Mouse (Mus musculus) embryonic facial prominence, embryonic 14.5 days (tissue): ENCODE data around the gene Gm45233. TPM values are rescaled to one million over a fixed set of nuclear protein-coding genes. Genes with fewer than 3 reads are reported as not detected.

Experiments
- ATAC-seq: fragments of 200-750 bp; cut with Nextera tagmentation; 2 replicates; pipeline ENCODE4 v1.8.0; 2017; ENCODE audit warnings: low read depth, moderate number of reproducible peaks, moderate TSS enrichment
- DNase-seq: peaks from one replicate; pipeline ENCODE4 v3.0.0-alpha.2; 2015; ENCODE audit warnings: low spot score
- H3K27ac ChIP-seq: fragments of 300-500 bp; sonication (generic); replicated peaks from 2 replicates; pipeline ENCODE4 v1.5.1; 2014; ENCODE audit warnings: low read depth, mild to moderate bottlenecking, low read length, moderate library complexity
- H3K27me3 ChIP-seq: fragments of 300-500 bp; sonication (generic); replicated peaks from 2 replicates; pipeline ENCODE4 v1.6.1; 2014; ENCODE audit warnings: low read length; ENCODE audit not compliant: control insufficient read depth, insufficient read depth
- H3K36me3 ChIP-seq: fragments of 300-500 bp; sonication (generic); 2 replicates; pipeline ENCODE4 v1.6.1; 2014; ENCODE audit warnings: low read length, mixed read lengths; ENCODE audit not compliant: control insufficient read depth, insufficient read depth
- H3K4me1 ChIP-seq: fragments of 300-500 bp; sonication (generic); 2 replicates; pipeline ENCODE4 v1.6.1; 2014; ENCODE audit warnings: antibody characterized with exemption, low read length; ENCODE audit not compliant: control insufficient read depth, insufficient read depth
- H3K4me2 ChIP-seq: fragments of 300-500 bp; sonication (generic); 2 replicates; pipeline ENCODE4 v1.6.1; 2014; ENCODE audit warnings: low read depth, mild to moderate bottlenecking, low read length, moderate library complexity, mixed read lengths
- H3K4me3 ChIP-seq: fragments of 300-500 bp; sonication (generic); 2 replicates; pipeline ENCODE4 v1.5.1; 2014; ENCODE audit warnings: low read depth, mild to moderate bottlenecking, low read length
- H3K9ac ChIP-seq: fragments of 300-500 bp; sonication (generic); 2 replicates; pipeline ENCODE4 v1.6.1; 2014; ENCODE audit warnings: low read depth, mild to moderate bottlenecking, low read length, moderate library complexity, mixed read lengths
- H3K9me3 ChIP-seq: fragments of 300-500 bp; sonication (generic); 2 replicates; pipeline ENCODE4 v1.6.1; 2016; ENCODE audit warnings: low read length; ENCODE audit not compliant: control insufficient read depth
- WGBS: fragments of 180-500 bp; shearing (Covaris S2); extraction: QIAGEN DNeasy Blood & Tissue Kit; methylation state at CpG from one replicate; pipeline ENCODE4 v1.1.7; 2014; 5-methylcytosine and 5-hydroxymethylcytosine counted together
- polyA plus RNA-seq: library from polyadenylated mRNA; unstranded; fragments of >200 nt; fragmentation: Nextera tagmentation; extraction: Ambion mirVana; gene quantifications from 2 replicates; pipeline ENCODE4 v1.2.1, GENCODE M21; 2014

Gene Gm45233
- polyA plus RNA-seq, 1 experiment from 2014 or later: 0.25 TPM

GRCm38 (mm10) chr7:43453599-43454355 lies 9.8 kb downstream of the Gm45233 start:
- peaks cover 55% of the 10 kb centered on the region for H3K36me3 ChIP-seq
- DNase-seq (no peak), ATAC-seq (peak; percentile 38; the same call in 1 of the 2 replicates)
- H3K27ac ChIP-seq: no peak overlapping the region
- WGBS: 76% methylated on average over 14 of the region's 14 CpGs
- no peak overlapping the region for H3K4me2 ChIP-seq
- no peaks in the 10 kb centered on the region for H3K27me3 ChIP-seq
- H3K4me1 ChIP-seq: no peaks in the 10 kb centered on the region
- no peaks in the 10 kb centered on the region for H3K9me3 ChIP-seq
- no peak overlapping the region for H3K9ac ChIP-seq
- H3K4me3 ChIP-seq: no peak overlapping the region

DNA sequence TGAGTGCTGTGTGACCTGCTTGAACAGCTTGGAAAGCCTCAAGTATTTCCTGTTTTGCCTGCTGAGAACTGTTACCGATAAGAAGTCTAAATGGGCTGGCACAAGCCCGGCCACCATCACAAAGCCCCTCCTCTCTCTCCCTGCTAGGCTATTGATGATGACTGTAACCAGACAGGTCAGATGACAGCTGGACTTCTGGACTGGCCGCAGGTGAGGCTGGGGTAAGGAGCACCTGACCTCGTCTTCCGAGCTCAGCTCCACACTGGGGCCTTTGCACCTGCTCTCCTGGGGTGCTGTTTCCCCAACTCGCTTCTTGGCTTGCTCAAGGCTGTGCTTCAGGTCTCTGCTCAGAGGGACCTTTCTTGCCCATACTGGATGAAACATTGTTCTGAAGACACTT lies 10.4 kb downstream of the Gm45233 start:
- H3K36me3 ChIP-seq: peaks cover 55% of the 10 kb centered on the region
- no peaks in the 10 kb centered on the region for H3K9me3 ChIP-seq
- ATAC-seq (no peak), DNase-seq (no peak)
- H3K4me1 ChIP-seq: no peaks in the 10 kb centered on the region
- WGBS: 76% methylated on average over 6 of the region's 6 CpGs
- no peak overlapping the region for H3K4me3 ChIP-seq
- H3K4me2 ChIP-seq: no peak overlapping the region
- no peak overlapping the region for H3K27ac ChIP-seq
- no peak overlapping the region for H3K9ac ChIP-seq
- no peaks in the 10 kb centered on the region for H3K27me3 ChIP-seq

DNA sequence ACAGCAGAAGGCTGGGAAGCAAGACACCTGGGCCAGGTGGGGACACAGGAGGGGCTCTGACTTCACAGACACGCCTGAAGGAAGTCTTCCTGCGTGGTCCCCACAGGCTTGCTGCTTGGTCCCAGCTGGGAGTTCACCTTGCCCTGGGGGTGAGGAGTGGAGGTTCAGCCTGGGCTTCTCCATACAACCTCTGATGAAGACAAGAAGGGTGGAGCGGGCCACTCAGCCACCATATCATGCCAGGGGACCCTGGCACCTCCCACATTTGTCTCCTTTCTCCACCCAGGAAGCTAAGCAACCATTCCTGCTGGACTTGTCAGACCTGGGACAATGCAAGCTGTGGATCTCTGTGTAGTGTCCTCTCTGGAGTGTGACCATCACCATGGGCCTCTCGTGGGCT lies 18.9 kb downstream of the Gm45233 start, which contains the start of gene Vsig10l:
TSS of gene Vsig10l (plus strand) at position 301 of the 400 bp plus-strand sequence.
- 0 out of 2 replicates have a peak, but pooled peaks cover under 1% of the 10 kb centered on the region for H3K36me3 ChIP-seq
- peaks cover 11% of the 10 kb centered on the region for H3K27me3 ChIP-seq
- no peak within 1 kb of the TSS for H3K4me2 ChIP-seq
- DNase-seq: no peak
- H3K4me3 ChIP-seq: no peak within 1 kb of the TSS
- no peaks in the 10 kb centered on the region for H3K9me3 ChIP-seq
- no peak for ATAC-seq
- WGBS: 64% methylated on average over 3 of the region's 4 CpGs
- no peak within 1 kb of the TSS for H3K27ac ChIP-seq
- no peaks in the 10 kb centered on the region for H3K4me1 ChIP-seq
- no peak within 1 kb of the TSS for H3K9ac ChIP-seq

DNA sequence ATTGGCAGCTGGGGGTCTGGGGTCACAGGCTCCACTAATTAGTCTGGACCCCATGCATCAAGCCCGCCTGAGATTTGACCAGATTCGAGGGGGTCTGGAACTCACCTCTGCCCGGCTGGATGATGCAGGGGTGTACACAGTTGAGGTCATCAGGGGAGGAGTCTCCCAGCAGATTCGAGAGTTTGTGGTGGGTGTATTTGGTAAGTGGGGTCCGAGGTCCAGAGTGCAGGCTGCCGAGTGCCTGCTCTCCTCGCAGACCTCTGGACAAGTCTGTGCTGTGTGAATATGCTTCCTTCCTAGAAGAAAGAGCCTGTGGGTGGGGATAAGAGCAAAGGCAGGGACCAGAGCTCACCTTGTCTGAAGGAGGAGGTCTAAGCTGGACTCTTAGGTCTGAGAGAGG lies 20.0 kb downstream of the Gm45233 start:
- Histone ChIP-seq H3K9ac (no peak overlapping the region), H3K4me1 (no peaks in the 10 kb centered on the region), H3K27me3 (peaks cover 11% of the 10 kb centered on the region), H3K4me3 (no peak overlapping the region), H3K9me3 (no peaks in the 10 kb centered on the region), H3K36me3 (no peaks in the 10 kb centered on the region), H3K27ac (no peak overlapping the region), H3K4me2 (no peak overlapping the region)
- ATAC-seq (no peak), DNase-seq (no peak)
- 84% methylated on average over 7 of the region's 7 CpGs for WGBS

DNA sequence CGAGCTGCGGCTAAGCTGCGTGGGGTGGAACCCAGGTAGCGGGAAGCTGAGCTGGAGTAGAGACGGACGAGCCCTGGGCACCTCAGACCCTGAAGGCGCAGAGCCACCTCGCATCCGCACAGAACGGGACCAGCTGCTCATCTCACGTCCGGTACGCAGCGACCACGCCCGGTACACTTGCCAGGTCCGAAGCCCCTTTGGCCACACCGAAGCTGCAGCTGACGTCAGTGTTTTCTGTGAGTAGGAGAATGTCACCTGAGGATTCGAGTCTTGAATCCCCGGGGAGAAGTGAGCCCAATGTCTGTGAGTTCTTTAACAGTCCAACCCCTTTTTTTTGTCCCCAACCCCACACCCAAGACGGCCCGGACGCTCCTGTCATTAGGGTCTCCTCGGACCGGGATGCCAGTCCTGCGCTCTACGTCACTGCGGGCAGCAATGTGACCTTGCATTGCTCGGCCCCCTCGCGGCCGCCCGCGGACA lies 21.0 kb downstream of the Gm45233 start:
- Histone ChIP-seq H3K9me3 (no peaks in the 10 kb centered on the region), H3K36me3 (no peaks in the 10 kb centered on the region), H3K4me2 (peak overlapping the region; percentile 90), H3K27ac (no peak overlapping the region), H3K9ac (peak overlapping the region; percentile 61), H3K4me1 (no peaks in the 10 kb centered on the region), H3K27me3 (peaks cover 11% of the 10 kb centered on the region), H3K4me3 (peak overlapping the region; percentile 50)
- WGBS: 6% methylated on average over 28 of the region's 35 CpGs
- DNase-seq (peak; percentile 34), ATAC-seq (no peak)

- Histone ChIP-seq H3K4me1 (no peaks in the 10 kb centered on the region), H3K27ac (no peak overlapping the region), H3K27me3 (peaks cover 11% of the 10 kb centered on the region), H3K4me2 (peak overlapping the region; percentile 90), H3K36me3 (no peaks in the 10 kb centered on the region), H3K9ac (peak overlapping the region; percentile 61), H3K9me3 (no peaks in the 10 kb centered on the region), H3K4me3 (peak overlapping the region; percentile 50)
- WGBS: under 1% methylated on average over 33 of the region's 33 CpGs
- peak; percentile 95 for DNase-seq
- ATAC-seq: peak; percentile 88
These were observed 21.6 kb downstream of the Gm45233 start for GRCm38 (mm10) chr7:43465344-43466098.

GRCm38 (mm10) chr7:43466099-43466694 lies 22.3 kb downstream of the Gm45233 start:
- H3K4me2 ChIP-seq: peak overlapping the region; percentile 90
- no peaks in the 10 kb centered on the region for H3K4me1 ChIP-seq
- H3K9ac ChIP-seq: peak overlapping the region; percentile 55
- peak; percentile 87 for DNase-seq
- H3K36me3 ChIP-seq: no peaks in the 10 kb centered on the region
- peak; percentile 74 for ATAC-seq
- H3K4me3 ChIP-seq: peak overlapping the region; percentile 50
- no peaks in the 10 kb centered on the region for H3K9me3 ChIP-seq
- peaks cover 11% of the 10 kb centered on the region for H3K27me3 ChIP-seq
- no peak overlapping the region for H3K27ac ChIP-seq
- under 1% methylated on average over 27 of the region's 33 CpGs for WGBS

- Histone ChIP-seq H3K27ac (no peak overlapping the region), H3K36me3 (no peaks in the 10 kb centered on the region), H3K4me2 (no peak overlapping the region), H3K4me3 (no peak overlapping the region), H3K4me1 (no peaks in the 10 kb centered on the region), H3K9me3 (no peaks in the 10 kb centered on the region), H3K27me3 (peaks cover under 1% of the 10 kb centered on the region; the same call in 1 of the 2 replicates), H3K9ac (no peak overlapping the region)
- WGBS: 38% methylated on average over 8 of the region's 8 CpGs
- ATAC-seq (no peak), DNase-seq (no peak)
These were observed 26.4 kb downstream of the Gm45233 start for GRCm38 (mm10) chr7:43470373-43470772.
